Mouse (Mus musculus): ENCODE results near the gene Ndufs5. TPM values are rescaled to one million over a fixed set of nuclear protein-coding genes. Genes with fewer than 3 reads are reported as not detected.

The Ndufs5 gene
- total RNA-seq (2012; rRNA removed) (230 and 252 TPM in 2 replicates), polyA plus RNA-seq (2012; ENCODE audit: insufficient read depth in 1 of 2, insufficient read length in 2 of 2, low read depth in 1 of 2, low replicate concordance in 2 of 2, missing spikeins in 1 of 2) (100 to 1,000 TPM in 1 of 2 experiments, not detected in 1; 155 TPM)

- no peaks in the 10 kb centered on the region for H3K9me3 ChIP-seq (replicated peaks; ENCODE audit: insufficient read depth, low read length)
- peak; percentile 98 for DNase-seq (ENCODE audit: low read depth, low spot score)
- H3K4me3 ChIP-seq (ENCODE audit: control insufficient read depth in 1 of 2, insufficient read depth in 1 of 2, low read depth in 2 of 2, low read length in 2 of 2) = peak within 1 kb of the TSS; percentile 85 to 90
- H3K36me3 ChIP-seq (ENCODE audit: control insufficient read depth in 1 of 2, insufficient read depth in 2 of 2, low read length in 2 of 2) = peaks cover 6 to 9% of the 10 kb centered on the region in 2 experiments
- H3K4me1 ChIP-seq (ENCODE audit: control insufficient read depth in 1 of 2, insufficient read depth in 2 of 2, low read length in 2 of 2) = peaks cover 0 to 11% of the 10 kb centered on the region in 2 experiments; a peak in 2 of 4 replicates
- peak within 1 kb of the TSS; percentile 88 for H3K9ac ChIP-seq (ENCODE audit: control insufficient read depth, low read depth, low read length, poor library complexity, severe bottlenecking)
- H3K27me3 ChIP-seq (ENCODE audit: control insufficient read depth in 1 of 2, insufficient read depth in 2 of 2, low read length in 2 of 2) = no peaks in the 10 kb centered on the region
- peaks cover 14% of the 10 kb centered on the region for H3K79me2 ChIP-seq (ENCODE audit: control insufficient read depth, insufficient read depth, low read length, poor library complexity)
- H3K27ac ChIP-seq (ENCODE audit: control insufficient read depth, low read depth, low read length) = peak within 1 kb of the TSS; percentile 95
- TF ChIP-seq HCFC1 (IDR thresholded peaks at IDR 0.05; ENCODE audit: low read depth, low read length) (peak; percentile 92), E2F4 (IDR thresholded peaks at IDR 0.05; ENCODE audit: borderline replicate concordance, low read depth, low read length) (no peak), TAL1 (IDR thresholded peaks at IDR 0.05; ENCODE audit: low read length) (peak; percentile 71), MAZ (IDR thresholded peaks at IDR 0.05; ENCODE audit: low read depth, low read length) (peak; percentile 82; the same call in 1 of the 2 replicates), MAX (IDR thresholded peaks at IDR 0.05; ENCODE audit: low read length) (peak; percentile 51; the same call in 1 of the 2 replicates), SIN3A (IDR thresholded peaks at IDR 0.05; ENCODE audit: low read length) (peak; percentile 95), MXI1 (IDR thresholded peaks at IDR 0.05; ENCODE audit: low read depth, low read length) (peak; percentile 83), NRF1 (IDR thresholded peaks at IDR 0.05; ENCODE audit: insufficient read depth, low read depth, low read length, poor library complexity, severe bottlenecking) (peak; percentile 91), MEF2A (IDR thresholded peaks at IDR 0.05; ENCODE audit: extremely low read depth, insufficient replicate concordance, low read depth, low read length, poor library complexity, severe bottlenecking) (no peak), MAFK (IDR thresholded peaks at IDR 0.05; ENCODE audit: borderline replicate concordance, low read depth, low read length) (no peak), POLR2A (IDR thresholded peaks at IDR 0.05; ENCODE audit: control insufficient read depth in 1 of 2, insufficient read depth in 1 of 2, low read depth in 1 of 2, low read length in 2 of 2, poor library complexity in 1 of 2) (peak; percentile 73 to 97; a peak in 3 of 4 replicates), MYC (IDR thresholded peaks at IDR 0.05; ENCODE audit: low read depth, low read length) (no peak; the same call in 1 of the 2 replicates), CHD1 (IDR thresholded peaks at IDR 0.05; ENCODE audit: low read depth, low read length) (no peak), KAT2A (conservative IDR thresholded peaks at IDR 0.05; ENCODE audit: low read depth, low read length) (peak; percentile 86), ZMIZ1 (IDR thresholded peaks at IDR 0.05; ENCODE audit: low read depth, low read length) (peak; percentile 96), RCOR1 (IDR thresholded peaks at IDR 0.05; ENCODE audit: low read depth, low read length) (0 out of 2 replicates have a peak, but pooled peaks have one; percentile 8), POLR2AphosphoS5 (IDR thresholded peaks at IDR 0.05; ENCODE audit: borderline replicate concordance, low read depth, low read length) (peak; percentile 90; the same call in 1 of the 2 replicates), ETS1 (IDR thresholded peaks at IDR 0.05; ENCODE audit: low read depth, low read length) (peak; percentile 72), UBTF (IDR thresholded peaks at IDR 0.05; ENCODE audit: borderline replicate concordance, insufficient read depth, low read depth, low read length) (no peak), CTCF (IDR thresholded peaks at IDR 0.05 in 2 of 3, conservative IDR thresholded peaks at IDR 0.05 in 1 of 3; ENCODE audit: control insufficient read depth in 1 of 3, insufficient read depth in 1 of 3, low read depth in 2 of 3, low read length in 3 of 3, poor library complexity in 1 of 3, severe bottlenecking in 1 of 3) (no peak), GABPA (IDR thresholded peaks at IDR 0.05; ENCODE audit: low read depth, low read length) (peak; percentile 49; the same call in 1 of the 2 replicates), ZC3H11A (IDR thresholded peaks at IDR 0.05; ENCODE audit: low read depth, low read length) (no peak), ZNF384 (IDR thresholded peaks at IDR 0.05; ENCODE audit: low read depth, low read length) (no peak), EP300 (IDR thresholded peaks at IDR 0.05; ENCODE audit: low read depth in 1 of 2, low read length in 2 of 2) (peak in 1 of 2 experiments; percentile 69; a peak in 2 of 4 replicates), POLR2AphosphoS2 (IDR thresholded peaks at IDR 0.05; ENCODE audit: low read length) (peak; percentile 96), ELF1 (IDR thresholded peaks at IDR 0.05; ENCODE audit: low read depth, low read length) (peak; percentile 62), MYB (IDR thresholded peaks at IDR 0.05; ENCODE audit: low read depth, low read length) (peak; percentile 90), TCF12 (IDR thresholded peaks at IDR 0.05; ENCODE audit: low read depth, low read length) (peak; percentile 75), GATA1 (IDR thresholded peaks at IDR 0.05; ENCODE audit: low read depth, low read length) (peak; percentile 41; the same call in 1 of the 2 replicates), BHLHE40 (IDR thresholded peaks at IDR 0.05; ENCODE audit: borderline replicate concordance, low read depth, low read length) (no peak), JUND (IDR thresholded peaks at IDR 0.05; ENCODE audit: low read depth, low read length) (no peak), RAD21 (IDR thresholded peaks at IDR 0.05; ENCODE audit: low read depth, low read length) (no peak), ZKSCAN1 (IDR thresholded peaks at IDR 0.05; ENCODE audit: low read depth, low read length) (no peak), TBP (IDR thresholded peaks at IDR 0.05; ENCODE audit: low read depth, low read length) (peak; percentile 90)
Measured at GRCm38 (mm10) chr4:123717574-123718433, at the start of gene Ndufs5. TSS of gene Ndufs5 (minus strand) at chr4:123718202.

Data from MEL (cell line).